Mouse (Mus musculus) CD4-positive helper T cell, adult 2 months (primary cell): ENCODE data around the gene Col13a1.

Experiments used
- DNase-seq: peaks from one replicate; pipeline ENCODE4 v3.0.0-alpha.2; 2012; ENCODE audit warnings: low read depth, missing footprints, low spot score

The Col13a1 gene

GRCm38 (mm10) chr10:61968003-61968553 lies 10.8 kb downstream of the Col13a1 start:
- no peak for DNase-seq

- DNase-seq, result no peak
Observed at GRCm38 (mm10) chr10:61967207-61967606, 11.7 kb downstream of the Col13a1 start.

- DNase-seq, result no peak
Observed at GRCm38 (mm10) chr10:61965386-61965841, 13.5 kb downstream of the Col13a1 start.

- no peak for DNase-seq
Observed at GRCm38 (mm10) chr10:61956718-61957117, 22.2 kb downstream of the Col13a1 start.

- no peak for DNase-seq
Observed at GRCm38 (mm10) chr10:61953916-61954315, 25.0 kb downstream of the Col13a1 start.

GRCm38 (mm10) chr10:61949542-61949941 lies 29.4 kb downstream of the Col13a1 start:
- no peak for DNase-seq

GRCm38 (mm10) chr10:61944386-61944785 lies 34.5 kb downstream of the Col13a1 start:
- DNase-seq, result no peak

GRCm38 (mm10) chr10:61943480-61943879 lies 35.4 kb downstream of the Col13a1 start:
- no peak for DNase-seq

GRCm38 (mm10) chr10:61942719-61943118 lies 36.2 kb downstream of the Col13a1 start:
- no peak for DNase-seq

GRCm38 (mm10) chr10:61936211-61937121 lies 42.4 kb downstream of the Col13a1 start:
- DNase-seq, result no peak

GRCm38 (mm10) chr10:61931678-61932077 lies 47.2 kb downstream of the Col13a1 start:
- DNase-seq, result no peak

GRCm38 (mm10) chr10:61929901-61930300 lies 49.0 kb downstream of the Col13a1 start:
- DNase-seq, result no peak

GRCm38 (mm10) chr10:61928725-61929651 lies 49.9 kb downstream of the Col13a1 start:
- DNase-seq, result no peak

- DNase-seq, result no peak
Observed at GRCm38 (mm10) chr10:61925691-61926090, 53.2 kb downstream of the Col13a1 start.

- DNase-seq, result no peak
Observed at GRCm38 (mm10) chr10:61920655-61921365, 58.1 kb downstream of the Col13a1 start.

GRCm38 (mm10) chr10:61919924-61920654 lies 58.8 kb downstream of the Col13a1 start:
- DNase-seq, result no peak

GRCm38 (mm10) chr10:61919496-61919895 lies 59.4 kb downstream of the Col13a1 start:
- no peak for DNase-seq

GRCm38 (mm10) chr10:61917066-61917465 lies 61.8 kb downstream of the Col13a1 start:
- DNase-seq, result no peak

GRCm38 (mm10) chr10:61911770-61912169 lies 67.1 kb downstream of the Col13a1 start:
- no peak for DNase-seq

- DNase-seq, result no peak
Observed at GRCm38 (mm10) chr10:61909004-61909403, 69.9 kb downstream of the Col13a1 start.
